Mouse (Mus musculus) liver, adult 2 months (tissue): ENCODE measurements around the gene Golim4. TPM values are rescaled to one million over a fixed set of nuclear protein-coding genes. Genes with fewer than 3 reads are reported as not detected.

Source experiments
- DNase-seq: peaks from one replicate; pipeline ENCODE4 v3.0.0-alpha.2; 2011; ENCODE audit warnings: low read depth, low spot score; ENCODE audit errors: extremely low read depth
- H3K27ac ChIP-seq: fragments of 200-500 bp; replicated peaks from 2 replicates; pipeline ENCODE4 v1.5.1; 2012; ENCODE audit warnings: low read depth, mild to moderate bottlenecking, control low read depth, inconsistent platforms, low read length; ENCODE audit not compliant: insufficient read depth
- H3K27me3 ChIP-seq: fragments of 200-500 bp; 2 replicates; pipeline ENCODE4 v1.6.1; 2012; ENCODE audit warnings: mild to moderate bottlenecking, moderate library complexity, low read length, inconsistent platforms; ENCODE audit not compliant: control insufficient read depth, insufficient read depth
- H3K36me3 ChIP-seq: fragments of 200-500 bp; 2 replicates; pipeline ENCODE4 v1.6.1; 2012; ENCODE audit warnings: low read length, inconsistent platforms; ENCODE audit not compliant: control insufficient read depth, insufficient read depth
- H3K4me1 ChIP-seq: fragments of 200-500 bp; 2 replicates; pipeline ENCODE4 v1.6.1; 2011; ENCODE audit warnings: low read length; ENCODE audit not compliant: control insufficient read depth, insufficient read depth
- H3K4me3 ChIP-seq: fragments of 200-500 bp; 2 replicates; pipeline ENCODE4 v1.5.1; 2011; ENCODE audit warnings: low read depth, mild to moderate bottlenecking, control low read depth, low read length, moderate library complexity; ENCODE audit not compliant: insufficient read depth
- H3K79me2 ChIP-seq: fragments of 200-500 bp; 2 replicates; pipeline ENCODE4 v1.6.1; 2012; ENCODE audit warnings: inconsistent platforms, mild to moderate bottlenecking, low read length, moderate library complexity; ENCODE audit not compliant: control insufficient read depth, insufficient read depth
- H3K9ac ChIP-seq: fragments of 200-500 bp; 2 replicates; pipeline ENCODE4 v1.6.1; 2012; ENCODE audit warnings: low read depth, mild to moderate bottlenecking, control low read depth, inconsistent platforms, low read length
- CTCF ChIP-seq: fragments of 200-500 bp; IDR thresholded peaks from 2 replicates; pipeline ENCODE4 v1.5.1; 2011; ENCODE audit warnings: low read depth, low read length, control low read depth
- POLR2A ChIP-seq: fragments of 200-500 bp; IDR thresholded peaks from 2 replicates; pipeline ENCODE4 v1.6.1; 2011; ENCODE audit warnings: low read length, control low read depth; ENCODE audit not compliant: insufficient read depth; ENCODE audit errors: extremely low read depth
- whole genome bisulfite sequencing: fragments of 180-500 bp; shearing (Covaris S2); methylation state at CpG from one replicate; pipeline ENCODE4 v1.1.7; 2018; 5-methylcytosine and 5-hydroxymethylcytosine counted together
- polyA plus RNA-seq: library from polyadenylated mRNA; depleted of rRNA; stranded (reverse); fragments of >200 nt; gene quantifications from 2 replicates; pipeline ENCODE4 v1.2.3, GENCODE M21; 2012
- total RNA-seq: library from RNA; depleted of rRNA; stranded (reverse); fragments of >200 nt; gene quantifications from 2 replicates; pipeline ENCODE4 v1.2.3, GENCODE M21; 2014

Gene Golim4
- total and polyA plus RNA-seq, 2 experiments = 28.9 to 53.7 TPM

DNA sequence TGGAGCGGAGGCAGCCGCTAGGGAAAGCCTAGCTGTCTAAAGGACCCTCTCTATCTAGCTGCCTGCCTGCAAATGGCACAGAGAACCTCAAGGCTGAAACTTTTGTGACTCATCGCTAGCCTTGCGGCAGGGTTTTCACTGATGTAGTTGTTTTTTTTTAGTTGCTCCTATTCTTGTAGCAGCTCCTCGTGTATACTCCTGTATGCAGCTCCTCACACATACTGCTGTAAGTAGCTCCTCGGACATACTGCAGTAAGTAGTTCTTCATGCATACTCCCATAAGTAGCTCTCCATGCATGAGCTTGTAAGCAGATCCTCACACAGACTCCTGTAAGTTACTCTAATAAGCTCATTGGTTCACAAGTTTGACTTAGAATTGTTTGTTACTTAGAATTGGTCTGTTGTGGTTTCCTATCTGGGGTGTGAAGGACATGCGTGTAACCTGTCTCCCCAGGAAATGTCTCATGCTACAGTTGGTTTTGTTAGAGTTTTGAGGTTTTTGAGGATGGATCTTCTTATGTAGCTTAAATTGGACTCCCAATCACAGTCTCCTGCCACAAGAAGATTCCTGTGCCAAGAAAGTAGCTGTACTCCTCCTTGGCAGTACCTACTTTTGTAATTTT, 26.7 kb downstream of the Golim4 start:
- Histone ChIP-seq H3K27ac (no peak overlapping the region), H3K4me1 (no peaks in the 10 kb centered on the region), H3K9ac (no peak overlapping the region), H3K36me3 (peaks cover 1% of the 10 kb centered on the region; the same call in 1 of the 2 replicates), H3K27me3 (no peaks in the 10 kb centered on the region), H3K4me3 (no peak overlapping the region), H3K79me2 (peaks cover 14% of the 10 kb centered on the region; the same call in 1 of the 2 replicates)
- TF ChIP-seq POLR2A (no peak), CTCF (no peak)
- WGBS = 94% methylated on average over 7 of the region's 7 CpGs
- DNase-seq = no peak

DNA sequence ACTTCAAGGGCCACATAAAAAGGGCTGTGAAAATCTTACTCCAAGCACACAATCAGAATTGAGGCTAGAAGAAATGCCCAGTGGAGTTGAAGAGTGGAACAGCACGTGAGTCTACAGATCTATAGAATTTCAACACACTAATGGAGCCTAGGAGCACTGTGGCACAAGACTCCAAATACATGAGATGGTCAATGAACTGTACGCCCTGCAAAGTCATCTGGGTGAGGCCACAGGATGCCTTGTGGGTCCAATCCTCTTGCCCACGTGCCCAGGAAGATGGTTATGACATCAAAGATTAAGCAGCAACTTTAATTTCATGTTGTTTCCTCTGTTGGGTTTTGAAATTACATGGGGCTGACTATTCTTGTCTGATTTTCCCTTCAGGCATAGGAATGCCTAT, 30.4 kb downstream of the Golim4 start:
- peaks cover 14% of the 10 kb centered on the region; the same call in 1 of the 2 replicates for H3K79me2 ChIP-seq
- WGBS = 27% methylated on average over 3 of the region's 3 CpGs
- H3K36me3 ChIP-seq = no peaks in the 10 kb centered on the region
- TF ChIP-seq POLR2A (no peak), CTCF (no peak)
- no peak for DNase-seq
- no peak overlapping the region for H3K27ac ChIP-seq
- H3K9ac ChIP-seq = no peak overlapping the region
- H3K4me1 ChIP-seq = peaks cover 9% of the 10 kb centered on the region
- no peaks in the 10 kb centered on the region for H3K27me3 ChIP-seq
- H3K4me3 ChIP-seq = no peak overlapping the region

DNA sequence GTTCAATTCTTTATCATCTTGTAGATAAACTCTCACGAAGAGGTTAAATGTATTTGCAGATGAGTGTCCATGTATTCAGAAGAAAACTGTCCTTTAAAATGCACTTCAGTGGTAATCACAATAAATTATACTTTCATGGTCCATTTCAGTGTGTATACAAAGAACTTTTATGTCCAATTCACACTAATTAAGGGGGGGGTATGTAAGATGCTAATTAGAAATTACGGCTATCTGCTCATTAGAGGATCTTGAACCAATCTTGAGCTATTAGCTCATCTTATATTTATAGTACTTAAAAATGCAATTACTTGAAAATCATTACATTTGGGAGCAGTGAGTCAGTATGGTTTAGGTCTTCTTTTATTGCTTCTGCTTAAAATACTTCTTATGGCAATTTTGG, 31.6 kb downstream of the Golim4 start:
- DNase-seq = no peak
- H3K36me3 ChIP-seq = no peaks in the 10 kb centered on the region
- no peak overlapping the region for H3K4me3 ChIP-seq
- TF ChIP-seq POLR2A (no peak), CTCF (no peak)
- H3K79me2 ChIP-seq = peaks cover 13% of the 10 kb centered on the region; the same call in 1 of the 2 replicates
- H3K9ac ChIP-seq = no peak overlapping the region
- 85% methylated on average over 2 of the region's 2 CpGs for WGBS
- H3K27me3 ChIP-seq = no peaks in the 10 kb centered on the region
- H3K27ac ChIP-seq = no peak overlapping the region
- H3K4me1 ChIP-seq = peaks cover 9% of the 10 kb centered on the region

DNA sequence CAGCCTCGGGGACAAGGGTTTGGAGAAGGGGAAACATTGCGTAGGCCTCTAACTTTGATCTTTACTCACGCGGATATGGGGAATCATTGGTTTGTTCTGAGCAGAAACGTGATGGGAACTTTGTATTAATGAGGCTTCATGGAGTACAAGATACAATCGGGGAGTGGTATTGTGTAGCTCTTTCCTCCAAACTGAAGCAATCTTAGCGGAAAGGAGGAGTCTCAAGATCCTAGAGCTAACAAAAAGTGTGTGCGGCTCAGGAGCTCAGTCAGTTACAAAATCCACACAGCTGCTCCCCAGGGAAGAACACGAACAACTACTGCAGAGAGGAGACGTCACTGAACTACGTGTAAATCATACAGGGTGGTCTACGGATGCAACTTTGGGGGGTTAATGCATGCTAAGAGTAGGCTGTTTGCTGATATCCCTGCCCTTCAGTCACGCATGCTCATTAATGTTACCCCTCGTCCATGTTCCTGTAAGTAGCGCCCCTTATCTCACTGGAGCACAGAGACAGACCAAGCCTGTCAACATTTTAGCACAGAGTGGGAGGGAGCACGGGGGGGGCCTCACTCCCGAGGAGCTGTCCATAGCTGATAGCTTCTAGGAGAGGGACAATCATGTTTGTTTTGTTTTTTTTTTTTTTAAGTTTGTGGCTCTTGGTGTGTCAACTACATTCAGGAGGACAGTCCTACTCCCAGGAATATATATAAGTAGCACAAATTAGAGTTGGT, 38.8 kb downstream of the Golim4 start:
- WGBS = 79% methylated on average over 17 of the region's 17 CpGs
- Histone ChIP-seq H3K27ac (no peak overlapping the region), H3K4me1 (peaks cover 18% of the 10 kb centered on the region)

DNA sequence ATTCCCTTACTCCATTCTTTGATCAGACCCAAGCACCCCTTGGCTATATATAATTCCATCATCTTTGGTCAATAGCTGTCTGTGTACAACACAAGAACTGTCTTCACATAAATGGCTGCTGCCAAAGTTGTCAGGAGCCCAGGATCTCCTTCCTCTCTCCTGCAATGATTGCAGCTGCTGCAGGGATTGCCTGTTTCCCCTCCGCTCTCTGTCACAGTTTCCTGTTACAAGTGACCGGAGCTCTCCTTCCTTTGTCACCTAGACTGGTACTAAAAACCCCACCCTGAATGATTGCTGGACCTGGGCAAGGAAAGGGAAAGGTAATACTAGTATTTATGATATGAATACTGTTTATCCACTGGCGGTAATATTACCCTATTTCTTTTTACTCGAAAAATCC, 44.0 kb downstream of the Golim4 start:
- Histone ChIP-seq H3K27ac (no peak overlapping the region), H3K4me3 (no peak overlapping the region), H3K4me1 (peaks cover 1% of the 10 kb centered on the region; the same call in 1 of the 2 replicates), H3K36me3 (peaks cover 2% of the 10 kb centered on the region; the same call in 1 of the 2 replicates), H3K27me3 (no peaks in the 10 kb centered on the region), H3K9ac (no peak overlapping the region), H3K79me2 (peaks cover 9% of the 10 kb centered on the region; the same call in 1 of the 2 replicates)
- 80% methylated on average over 4 of the region's 4 CpGs for WGBS
- TF ChIP-seq POLR2A = no peak
- no peak for TF ChIP-seq CTCF
- no peak for DNase-seq

More for the DNA sequence above, 38.8 kb downstream of the Golim4 start:
- peaks cover 13% of the 10 kb centered on the region; the same call in 1 of the 2 replicates for H3K79me2 ChIP-seq
- no peaks in the 10 kb centered on the region for H3K27me3 ChIP-seq
- H3K4me3 ChIP-seq = no peak overlapping the region
- DNase-seq = no peak
- no peaks in the 10 kb centered on the region for H3K36me3 ChIP-seq
- TF ChIP-seq CTCF (no peak), POLR2A (no peak)
- H3K9ac ChIP-seq = no peak overlapping the region
